Mouse (Mus musculus): Measurements from ENCODE around the gene Dapk2.

The Dapk2 gene

GRCm38 (mm10) chr9:66157958-66158830 is at the start of gene Dapk2:
Gene Dapk2, plus strand, starts transcription at chr9:66158223.
- DNase-seq (ENCODE audit: low spot score): peak; percentile 75

GRCm38 (mm10) chr9:66109574-66109973 is 48.4 kb upstream of the Dapk2 start:
- no peak for DNase-seq (ENCODE audit: low spot score)

GRCm38 (mm10) chr9:66110126-66110525 is 47.9 kb upstream of the Dapk2 start:
- no peak for DNase-seq (ENCODE audit: low spot score)

- DNase-seq (ENCODE audit: low spot score): no peak
Observed at GRCm38 (mm10) chr9:66110611-66111379, 47.2 kb upstream of the Dapk2 start.

GRCm38 (mm10) chr9:66114341-66114740 is 43.7 kb upstream of the Dapk2 start:
- DNase-seq (ENCODE audit: low spot score): no peak

GRCm38 (mm10) chr9:66116890-66117289 is 41.1 kb upstream of the Dapk2 start:
- DNase-seq (ENCODE audit: low spot score): no peak

- DNase-seq (ENCODE audit: low spot score): no peak
Observed at GRCm38 (mm10) chr9:66119498-66119897, 38.5 kb upstream of the Dapk2 start.

GRCm38 (mm10) chr9:66120106-66120505 is 37.9 kb upstream of the Dapk2 start:
- DNase-seq (ENCODE audit: low spot score): no peak

GRCm38 (mm10) chr9:66120945-66121344 is 37.1 kb upstream of the Dapk2 start:
- no peak for DNase-seq (ENCODE audit: low spot score)

- no peak for DNase-seq (ENCODE audit: low spot score)
Observed at GRCm38 (mm10) chr9:66121421-66121820, 36.6 kb upstream of the Dapk2 start.

GRCm38 (mm10) chr9:66123648-66124047 is 34.4 kb upstream of the Dapk2 start:
- no peak for DNase-seq (ENCODE audit: low spot score)

- peak; percentile 49 for DNase-seq (ENCODE audit: low spot score)
Observed at GRCm38 (mm10) chr9:66124111-66124531, 33.9 kb upstream of the Dapk2 start.

- DNase-seq (ENCODE audit: low spot score): peak; percentile 97
Observed at GRCm38 (mm10) chr9:66124681-66125542, 33.1 kb upstream of the Dapk2 start.

- DNase-seq (ENCODE audit: low spot score): peak; percentile 8
Observed at GRCm38 (mm10) chr9:66125543-66126455, 32.2 kb upstream of the Dapk2 start.

GRCm38 (mm10) chr9:66126456-66127192 is 31.4 kb upstream of the Dapk2 start, which contains the start of the genes Snx1 and Ciao2a:
Gene Snx1, minus strand, starts transcription at chr9:66126587.
Gene Ciao2a, plus strand, starts transcription at chr9:66126611.
- peak; percentile 98 for DNase-seq (ENCODE audit: low spot score)

- DNase-seq (ENCODE audit: low spot score): peak; percentile 23
Observed at GRCm38 (mm10) chr9:66127193-66127546, 30.9 kb upstream of the Dapk2 start.

- no peak for DNase-seq (ENCODE audit: low spot score)
Observed at GRCm38 (mm10) chr9:66127884-66128283, 30.1 kb upstream of the Dapk2 start.

- no peak for DNase-seq (ENCODE audit: low spot score)
Observed at GRCm38 (mm10) chr9:66131466-66131865, 26.6 kb upstream of the Dapk2 start.

GRCm38 (mm10) chr9:66135967-66136366 is 22.1 kb upstream of the Dapk2 start:
- DNase-seq (ENCODE audit: low spot score): peak; percentile 41

- no peak for DNase-seq (ENCODE audit: low spot score)
Observed at GRCm38 (mm10) chr9:66138193-66138592, 19.8 kb upstream of the Dapk2 start.

Data from embryo, embryonic 10 days (tissue).